Mouse (Mus musculus): ENCODE results near the gene Ptma. TPM values are rescaled to one million over a fixed set of nuclear protein-coding genes. Genes with fewer than 3 reads are reported as not detected.

Gene Ptma
- polyA plus RNA-seq, 1 experiment from 2014 or later = 2,611 TPM

DNA sequence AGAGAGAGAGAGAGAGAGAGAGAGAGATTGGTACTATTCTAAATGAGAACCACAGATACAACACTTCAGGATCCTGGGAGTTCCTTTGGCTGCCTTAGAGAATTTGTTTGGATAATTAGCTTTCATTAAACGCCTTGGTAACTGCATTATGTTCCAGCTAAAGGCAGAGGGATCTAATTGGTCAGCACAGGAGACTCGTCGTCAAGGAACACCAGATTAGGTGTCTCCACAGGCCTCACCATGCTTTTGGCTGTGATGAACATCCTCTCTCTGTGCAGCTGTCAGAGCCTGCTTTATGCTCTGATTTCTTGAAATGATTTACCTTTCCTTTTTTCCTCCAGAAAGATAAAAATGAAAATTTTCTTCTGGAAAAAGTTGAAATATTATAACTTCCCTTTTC, 20.3 kb downstream of the Ptma start:
- H3K27ac ChIP-seq = no peak overlapping the region
- WGBS = 82% methylated on average over 3 of the region's 3 CpGs
- no peak overlapping the region for H3K4me3 ChIP-seq
- H3K36me3 ChIP-seq = peaks cover 65% of the 10 kb centered on the region
- no peaks in the 10 kb centered on the region; the same call in 1 of the 2 replicates for H3K4me1 ChIP-seq (replicated peaks)
- DNase-seq (ENCODE audit: low spot score) = no peak
- H3K9me3 ChIP-seq = no peaks in the 10 kb centered on the region
- no peaks in the 10 kb centered on the region for H3K27me3 ChIP-seq (ENCODE audit: insufficient read depth, poor library complexity, severe bottlenecking)

DNA sequence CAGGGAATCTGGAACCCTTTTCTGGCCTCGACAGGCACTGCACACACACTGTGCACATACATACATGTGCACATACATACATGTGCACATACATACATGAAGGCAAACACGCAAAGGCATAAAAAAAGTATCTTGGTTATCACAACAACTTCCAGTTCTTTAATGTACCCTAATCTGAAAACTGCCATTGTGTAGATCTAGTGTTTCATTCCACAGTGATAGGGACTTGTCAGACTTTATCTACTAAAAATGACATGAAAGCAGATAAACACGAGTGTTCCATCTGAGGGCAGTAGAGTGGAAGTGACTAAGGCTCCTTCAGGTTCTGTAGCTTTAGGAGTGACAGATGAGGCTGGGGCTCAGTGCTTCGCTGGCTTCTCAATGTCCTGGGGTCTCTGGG, 24.8 kb downstream of the Ptma start:
- 81% methylated on average over 4 of the region's 4 CpGs for WGBS
- DNase-seq (ENCODE audit: low spot score) = no peak
- H3K27ac ChIP-seq = no peak overlapping the region
- H3K9me3 ChIP-seq = no peaks in the 10 kb centered on the region
- peaks cover 30% of the 10 kb centered on the region for H3K36me3 ChIP-seq
- H3K27me3 ChIP-seq (ENCODE audit: insufficient read depth, poor library complexity, severe bottlenecking) = no peaks in the 10 kb centered on the region
- no peak overlapping the region for H3K4me3 ChIP-seq
- H3K4me1 ChIP-seq (replicated peaks) = no peaks in the 10 kb centered on the region; the same call in 1 of the 2 replicates

DNA sequence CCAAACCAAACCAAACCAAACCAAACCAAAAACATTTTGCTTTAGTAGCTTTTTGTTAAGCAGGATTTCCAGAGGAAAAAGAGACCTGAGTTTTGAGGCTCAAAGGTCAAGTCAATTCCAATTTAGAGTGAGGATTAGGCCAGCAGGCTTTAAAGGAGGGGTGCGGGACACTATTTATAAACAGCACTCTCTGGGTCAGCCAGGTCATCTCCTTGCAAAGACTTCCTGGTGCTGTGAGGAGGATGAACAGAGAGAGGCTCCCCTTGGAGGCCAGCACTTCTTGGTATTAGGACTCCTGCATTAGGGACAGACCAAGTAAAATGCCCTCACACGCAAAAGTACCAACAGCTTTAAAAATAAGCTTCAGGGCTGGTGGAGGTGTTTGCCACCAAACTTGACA, 25.4 kb downstream of the Ptma start:
- 43% methylated on average over 2 of the region's 2 CpGs for WGBS
- Histone ChIP-seq H3K36me3 (peaks cover 27% of the 10 kb centered on the region), H3K4me1 (replicated peaks) (no peaks in the 10 kb centered on the region; the same call in 1 of the 2 replicates), H3K27me3 (ENCODE audit: insufficient read depth, poor library complexity, severe bottlenecking) (no peaks in the 10 kb centered on the region), H3K4me3 (no peak overlapping the region), H3K27ac (no peak overlapping the region), H3K9me3 (no peaks in the 10 kb centered on the region)
- DNase-seq (ENCODE audit: low spot score) = no peak

DNA sequence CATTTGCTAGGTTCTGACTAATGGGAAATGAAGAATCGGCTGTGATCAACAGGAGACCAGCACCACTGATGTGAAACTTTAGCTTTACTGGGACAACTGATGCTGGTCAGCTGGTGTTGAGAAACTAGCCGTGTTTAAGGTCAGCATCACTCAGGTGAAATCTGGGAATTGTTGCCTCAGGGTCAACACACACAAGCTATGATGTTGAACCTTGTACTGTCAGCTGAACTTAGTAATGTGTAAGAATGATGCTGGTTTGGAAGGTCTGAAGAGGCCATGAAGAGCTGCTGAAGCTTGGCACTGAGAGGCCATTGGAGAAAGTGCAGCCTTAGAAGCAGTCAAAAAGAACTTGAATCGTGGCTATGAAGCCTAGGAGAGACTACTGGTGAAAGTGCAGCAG, 29.1 kb downstream of the Ptma start:
- WGBS = 84% methylated on average over 3 of the region's 3 CpGs
- DNase-seq (ENCODE audit: low spot score) = no peak
- Histone ChIP-seq H3K27ac (no peak overlapping the region), H3K4me1 (replicated peaks) (no peaks in the 10 kb centered on the region), H3K36me3 (peaks cover 33% of the 10 kb centered on the region), H3K27me3 (ENCODE audit: insufficient read depth, poor library complexity, severe bottlenecking) (no peaks in the 10 kb centered on the region), H3K9me3 (no peaks in the 10 kb centered on the region), H3K4me3 (no peak overlapping the region)

DNA sequence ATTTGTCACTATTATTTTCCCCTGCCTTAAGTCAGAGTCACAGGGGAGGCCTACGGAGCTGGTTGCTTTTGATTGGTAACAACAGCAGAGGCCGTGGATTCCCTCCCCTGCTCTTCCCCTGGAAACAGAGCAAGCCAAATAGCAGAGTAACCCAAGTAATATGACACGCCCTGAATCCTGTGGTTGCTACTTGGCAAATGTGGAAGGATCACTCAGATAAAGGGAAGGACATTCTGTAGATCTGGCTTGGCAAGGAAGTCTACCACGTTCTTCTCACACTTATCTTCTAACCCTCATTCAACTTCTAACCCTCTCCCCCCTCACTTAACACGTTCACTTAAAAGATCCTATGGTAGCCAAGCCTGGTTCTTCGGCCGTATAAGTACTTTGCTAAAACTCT, 31.3 kb downstream of the Ptma start:
- no peak overlapping the region for H3K4me3 ChIP-seq
- H3K4me1 ChIP-seq (replicated peaks) = no peaks in the 10 kb centered on the region
- H3K27me3 ChIP-seq (ENCODE audit: insufficient read depth, poor library complexity, severe bottlenecking) = no peaks in the 10 kb centered on the region
- H3K27ac ChIP-seq = no peak overlapping the region
- WGBS = 80% methylated on average over 7 of the region's 7 CpGs
- H3K9me3 ChIP-seq = no peaks in the 10 kb centered on the region
- DNase-seq (ENCODE audit: low spot score) = no peak
- peaks cover 35% of the 10 kb centered on the region for H3K36me3 ChIP-seq

DNA sequence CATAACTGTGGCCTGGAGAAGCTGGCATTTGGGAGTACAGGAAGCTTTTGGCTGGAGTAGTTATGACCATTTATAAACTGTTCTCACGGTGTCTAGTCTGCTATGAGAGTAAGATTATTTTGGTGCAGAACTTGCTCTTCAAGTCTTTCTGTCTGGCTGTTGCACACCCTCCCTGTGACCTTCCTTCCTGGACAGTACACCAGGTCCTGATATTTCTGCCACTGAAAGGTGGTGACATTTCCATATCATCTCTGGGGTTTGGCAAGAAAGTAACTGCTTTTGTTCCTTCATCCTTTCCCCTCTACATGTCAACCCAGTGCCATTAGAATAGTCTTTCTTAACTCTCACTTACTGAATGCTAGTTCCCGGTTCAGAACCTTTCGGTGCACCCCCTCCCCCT, 32.7 kb downstream of the Ptma start:
- DNase-seq (ENCODE audit: low spot score) = no peak
- WGBS = 94% methylated on average over 3 of the region's 3 CpGs
- peaks cover 46% of the 10 kb centered on the region for H3K36me3 ChIP-seq

DNA sequence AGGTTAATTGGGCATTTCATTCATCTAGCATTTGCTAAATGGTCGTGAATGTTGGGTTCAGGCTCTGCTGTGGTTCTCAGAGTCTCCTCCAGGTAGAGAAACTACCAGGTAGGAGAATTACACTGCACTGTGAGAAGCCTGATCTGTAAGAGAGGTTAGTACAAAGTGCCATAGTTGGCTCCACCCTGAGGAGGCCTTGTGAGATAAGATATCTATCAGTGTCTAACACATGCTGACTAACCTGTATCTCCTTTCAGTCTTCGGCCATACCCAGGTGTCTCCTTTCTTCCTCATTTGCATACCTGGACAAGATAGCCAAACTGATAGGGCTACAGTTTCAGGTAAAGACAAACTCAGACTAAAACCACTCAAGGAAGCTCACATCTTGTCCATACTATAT, 36.1 kb downstream of the Ptma start:
- Histone ChIP-seq H3K36me3 (peaks cover 33% of the 10 kb centered on the region), H3K27ac (no peak overlapping the region), H3K9me3 (no peaks in the 10 kb centered on the region), H3K4me3 (no peak overlapping the region), H3K4me1 (replicated peaks) (no peaks in the 10 kb centered on the region), H3K27me3 (ENCODE audit: insufficient read depth, poor library complexity, severe bottlenecking) (no peaks in the 10 kb centered on the region)
- 87% methylated on average over 2 of the region's 2 CpGs for WGBS
- no peak for DNase-seq (ENCODE audit: low spot score)

More for the DNA sequence above, 32.7 kb downstream of the Ptma start:
- Histone ChIP-seq H3K27me3 (ENCODE audit: insufficient read depth, poor library complexity, severe bottlenecking) (no peaks in the 10 kb centered on the region), H3K4me3 (no peak overlapping the region), H3K27ac (no peak overlapping the region), H3K4me1 (replicated peaks) (no peaks in the 10 kb centered on the region), H3K9me3 (no peaks in the 10 kb centered on the region)

DNA sequence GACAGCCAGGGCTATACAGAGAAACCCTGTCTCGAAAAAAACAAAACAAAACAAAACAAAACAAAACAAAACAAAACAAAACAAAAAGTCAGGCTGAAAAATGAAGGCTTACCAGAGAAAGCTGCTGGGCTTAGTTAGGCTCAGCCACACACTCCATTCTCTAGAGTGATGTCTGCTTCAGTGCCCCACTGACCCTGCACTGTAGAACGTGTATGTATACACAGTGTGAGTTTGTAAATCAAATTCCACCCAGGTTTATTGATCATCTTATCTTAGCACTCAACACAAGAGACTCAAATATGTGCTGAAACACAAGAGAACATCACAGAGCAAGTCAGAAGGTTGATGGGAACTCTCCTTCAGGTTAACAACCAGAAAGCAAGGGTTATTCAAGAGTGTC, 41.9 kb downstream of the Ptma start:
- H3K4me1 ChIP-seq (replicated peaks) = no peaks in the 10 kb centered on the region
- peaks cover 29% of the 10 kb centered on the region for H3K36me3 ChIP-seq
- no peak overlapping the region for H3K4me3 ChIP-seq
- no peaks in the 10 kb centered on the region for H3K9me3 ChIP-seq
- no peak overlapping the region for H3K27ac ChIP-seq
- no peak for DNase-seq (ENCODE audit: low spot score)
- H3K27me3 ChIP-seq (ENCODE audit: insufficient read depth, poor library complexity, severe bottlenecking) = no peaks in the 10 kb centered on the region
- WGBS = 81% methylated on average over 2 of the region's 2 CpGs

DNA sequence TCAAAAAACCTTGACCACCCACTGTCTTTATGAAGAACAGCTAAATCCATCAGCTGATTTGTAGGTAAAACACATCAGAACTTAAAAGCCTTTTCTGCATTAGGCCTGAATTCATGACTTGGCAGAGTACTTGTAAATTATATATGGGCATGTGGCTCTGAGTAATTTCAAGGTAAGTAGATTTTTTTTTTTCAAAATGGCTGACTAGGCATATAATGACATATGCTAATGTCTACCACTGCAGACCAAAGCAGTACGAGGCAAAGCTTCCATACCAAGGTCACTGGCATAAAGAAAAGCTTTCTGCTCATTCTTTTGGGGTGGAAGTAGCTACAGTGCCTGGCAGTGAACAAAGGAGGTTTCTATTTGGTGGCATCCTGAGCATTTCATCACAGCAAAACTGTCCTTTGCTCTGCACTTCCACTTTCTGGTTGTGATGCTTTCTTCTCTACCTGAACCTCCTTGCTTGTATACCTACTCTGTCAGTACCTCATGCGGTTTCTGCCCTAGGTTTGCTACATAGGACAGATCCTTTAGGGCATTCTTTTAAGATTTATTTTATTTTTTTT, 42.9 kb downstream of the Ptma start:
- 83% methylated on average over 2 of the region's 2 CpGs for WGBS
- DNase-seq (ENCODE audit: low spot score) = no peak
- Histone ChIP-seq H3K27ac (no peak overlapping the region), H3K4me1 (replicated peaks) (no peaks in the 10 kb centered on the region), H3K4me3 (no peak overlapping the region), H3K36me3 (peaks cover 24% of the 10 kb centered on the region), H3K27me3 (ENCODE audit: insufficient read depth, poor library complexity, severe bottlenecking) (no peaks in the 10 kb centered on the region), H3K9me3 (no peaks in the 10 kb centered on the region)

DNA sequence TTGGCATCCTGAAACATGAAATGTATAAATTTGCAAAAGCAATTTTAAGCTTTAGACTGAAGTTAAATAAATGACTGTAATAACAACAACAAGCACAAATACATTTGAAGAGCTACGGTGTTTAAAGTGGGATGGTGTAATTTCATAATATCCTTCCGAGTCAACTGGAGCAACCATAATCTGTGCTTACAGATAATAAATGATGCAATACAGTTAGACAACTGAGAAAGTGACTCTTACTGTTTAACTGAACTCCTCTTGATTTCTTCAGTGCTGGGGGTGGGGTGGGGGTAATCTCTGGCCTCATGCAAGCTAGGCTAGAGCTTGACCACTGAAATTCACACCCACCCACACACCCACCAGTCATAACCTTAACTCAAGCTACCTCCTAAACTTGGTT, 44.9 kb downstream of the Ptma start:
- 98% methylated on average over 2 of the region's 2 CpGs for WGBS
- Histone ChIP-seq H3K27ac (no peak overlapping the region), H3K4me1 (replicated peaks) (no peaks in the 10 kb centered on the region), H3K4me3 (no peak overlapping the region), H3K9me3 (no peaks in the 10 kb centered on the region), H3K36me3 (peaks cover 24% of the 10 kb centered on the region), H3K27me3 (ENCODE audit: insufficient read depth, poor library complexity, severe bottlenecking) (no peaks in the 10 kb centered on the region)
- DNase-seq (ENCODE audit: low spot score) = no peak

DNA sequence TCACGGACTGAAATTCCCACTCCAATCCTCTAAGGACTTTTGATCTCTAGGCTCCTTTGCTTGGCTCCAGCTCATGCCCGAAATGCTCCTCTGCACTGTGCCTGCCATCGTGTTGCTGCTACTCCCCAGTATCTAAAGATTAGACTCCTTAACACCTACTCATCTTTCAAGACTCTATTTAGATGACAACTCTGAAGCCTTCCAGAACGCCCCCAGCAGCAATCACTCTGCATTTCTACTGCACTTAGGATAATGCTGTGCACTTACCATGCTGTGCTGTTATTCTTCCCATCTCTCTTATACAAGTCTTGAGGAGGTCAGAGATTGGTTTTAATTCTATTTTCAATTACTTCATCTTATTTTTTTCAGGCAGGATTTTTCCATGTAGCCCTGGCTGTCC, 45.4 kb downstream of the Ptma start:
- DNase-seq (ENCODE audit: low spot score) = no peak
- peaks cover 24% of the 10 kb centered on the region for H3K36me3 ChIP-seq
- H3K9me3 ChIP-seq = no peaks in the 10 kb centered on the region
- no peak overlapping the region for H3K27ac ChIP-seq
- no peaks in the 10 kb centered on the region for H3K4me1 ChIP-seq (replicated peaks)
- H3K27me3 ChIP-seq (ENCODE audit: insufficient read depth, poor library complexity, severe bottlenecking) = no peaks in the 10 kb centered on the region
- H3K4me3 ChIP-seq = no peak overlapping the region
- WGBS = 86% methylated on average over 4 of the region's 4 CpGs

Other genes with a start within 250 kb of the Ptma start
- gene B3gnt7, start 223.9 kb upstream of the Ptma start, polyA plus RNA-seq (2016; fragmentation: Nextera tagmentation; extraction: Ambion mirVana) = 3.4 and 4.0 TPM in 2 replicates
- 270 and 478 TPM in 2 replicates for gene Ncl, start 167.3 kb upstream of the Ptma start, polyA plus RNA-seq (2016; fragmentation: Nextera tagmentation; extraction: Ambion mirVana)
- gene Nmur1, start 100.5 kb upstream of the Ptma start, polyA plus RNA-seq (2016; fragmentation: Nextera tagmentation; extraction: Ambion mirVana) = 0.12 TPM in 1 of 2 replicates, not detected in the other
- not detected in 2 replicates for gene Tex44, start 100.4 kb upstream of the Ptma start, polyA plus RNA-seq (2016; fragmentation: Nextera tagmentation; extraction: Ambion mirVana)
- gene Pde6d, start 55.9 kb downstream of the Ptma start, polyA plus RNA-seq (2016; fragmentation: Nextera tagmentation; extraction: Ambion mirVana) = 75.1 and 87.1 TPM in 2 replicates
- 76.2 and 82.4 TPM in 2 replicates for gene Cops7b, start 56.2 kb downstream of the Ptma start, polyA plus RNA-seq (2016; fragmentation: Nextera tagmentation; extraction: Ambion mirVana)
- gene Nppc, start 143.8 kb downstream of the Ptma start, polyA plus RNA-seq (2016; fragmentation: Nextera tagmentation; extraction: Ambion mirVana) = 12.9 and 19.8 TPM in 2 replicates
- 33.0 and 35.7 TPM in 2 replicates for gene Dis3l2, start 177.1 kb downstream of the Ptma start, polyA plus RNA-seq (2016; fragmentation: Nextera tagmentation; extraction: Ambion mirVana)